Mouse (Mus musculus): Measurements from ENCODE around the gene Reep6. TPM values are rescaled to one million over a fixed set of nuclear protein-coding genes. Genes with fewer than 3 reads are reported as not detected.
"Not testable (repeated sequence)": the region's sequence is repeated elsewhere in the genome, so short reads cannot be mapped to it uniquely, and the experiment has no call there.

Reep6 gene
- polyA plus RNA-seq, 2 experiments from 2014 or later, result 0.51 TPM; not detected in 1

DNA sequence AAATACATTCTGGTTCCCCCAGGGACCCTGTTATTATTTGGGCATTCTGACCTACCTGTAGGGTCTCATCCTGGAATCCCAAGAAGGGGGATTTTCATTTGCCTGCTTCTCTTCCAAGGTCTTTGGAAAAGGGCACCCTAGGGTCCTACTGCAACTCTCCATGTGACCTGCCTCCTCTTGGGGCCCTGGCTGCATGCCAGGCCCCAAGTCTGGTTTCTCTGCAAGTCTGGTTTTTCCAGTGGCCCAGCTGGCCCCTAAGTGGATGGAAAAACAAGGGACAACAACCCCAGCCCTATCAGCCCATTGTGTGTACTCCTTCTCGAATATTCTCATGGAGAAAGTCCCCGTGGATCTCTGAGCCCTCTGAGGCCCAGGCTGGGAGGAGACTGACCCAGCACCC lies 1.1 kb downstream of the Reep6 start:
- no peak for ATAC-seq

GRCm38 (mm10) chr10:80331636-80332524 lies 2.1 kb downstream of the Reep6 start:
- ATAC-seq, result no peak

DNA sequence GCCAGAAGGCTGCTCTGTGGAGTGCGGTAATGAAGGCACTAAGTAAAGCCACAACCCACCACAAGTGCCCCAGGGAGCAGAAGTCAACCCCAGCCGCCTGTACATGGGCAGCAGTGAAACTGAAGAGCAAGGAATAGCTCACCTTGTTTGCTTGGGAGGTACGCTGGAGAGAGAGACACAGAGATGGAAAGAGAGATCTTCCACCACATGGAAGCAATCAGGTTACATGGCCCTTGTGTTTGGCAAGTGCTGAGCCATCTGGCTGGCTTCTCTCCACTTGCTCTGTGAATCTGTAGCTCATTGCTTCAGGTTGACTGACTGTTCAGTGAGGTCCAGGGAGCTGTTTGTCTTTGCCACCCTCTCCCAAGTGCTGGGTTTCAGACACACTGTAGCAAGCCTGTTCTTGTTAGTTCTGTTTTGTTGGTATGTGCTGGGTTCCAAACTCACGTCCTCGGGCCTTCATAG lies 2.8 kb downstream of the Reep6 start:
- no peak for ATAC-seq

DNA sequence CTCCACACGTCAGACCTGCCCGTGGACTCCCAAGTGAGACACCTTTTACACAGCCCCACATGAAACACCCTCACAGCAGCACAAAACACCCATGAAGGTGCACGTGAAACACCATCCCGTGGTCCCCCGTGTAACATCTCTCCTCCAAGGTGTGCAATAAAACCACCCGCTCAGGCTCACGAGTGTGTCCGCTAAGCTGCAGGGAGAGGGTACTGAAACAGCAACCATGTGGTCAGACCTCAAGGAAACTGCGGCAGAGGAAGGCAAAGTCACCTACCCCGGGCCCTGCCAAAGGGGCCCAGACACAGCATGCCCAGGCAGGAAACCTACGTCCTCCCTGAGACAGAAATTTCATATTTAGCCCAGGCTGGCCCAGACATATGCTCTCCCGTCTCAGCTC lies 6.5 kb downstream of the Reep6 start:
- no peak for ATAC-seq

DNA sequence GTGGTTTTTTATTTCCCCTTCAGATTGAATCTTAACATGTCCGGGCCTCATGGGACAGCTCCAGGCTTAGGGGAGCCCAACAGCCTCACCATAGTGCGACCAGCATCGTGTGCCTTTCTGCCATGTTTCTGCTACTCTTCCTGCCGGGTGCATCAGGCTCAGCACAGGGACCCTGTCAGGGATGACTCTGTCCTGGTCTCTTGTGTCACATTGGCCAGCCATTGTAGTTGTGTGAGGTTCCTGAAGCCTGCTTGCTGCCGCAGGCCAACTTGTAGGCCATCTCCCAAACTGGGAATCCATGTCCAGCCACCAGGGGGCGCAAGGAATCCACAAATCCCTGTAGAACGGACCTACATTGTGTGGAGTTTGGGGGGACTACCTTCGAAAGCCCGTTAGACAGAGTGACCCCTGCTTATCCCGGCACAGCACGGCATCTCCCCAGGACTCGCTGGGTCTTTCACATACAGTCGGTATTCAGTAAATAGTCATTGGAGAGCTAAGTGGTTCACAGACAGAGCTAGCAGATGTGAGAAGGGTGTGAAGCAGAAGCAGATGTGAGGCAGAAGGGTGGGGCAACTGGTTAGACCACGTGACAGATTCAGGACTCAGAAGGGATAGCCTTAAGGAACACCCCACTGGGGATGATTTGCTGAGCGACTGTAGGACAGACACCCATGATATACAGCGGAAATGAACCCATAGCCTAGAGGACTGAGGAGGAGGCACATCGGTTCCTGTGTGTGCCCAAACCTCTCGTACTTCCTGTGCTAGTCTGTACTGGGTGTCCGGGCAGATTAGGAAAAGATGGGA lies 10.4 kb downstream of the Reep6 start:
- peak; percentile 46 for ATAC-seq

GRCm38 (mm10) chr10:80341026-80341425 lies 11.3 kb downstream of the Reep6 start:
- ATAC-seq, result no peak

DNA sequence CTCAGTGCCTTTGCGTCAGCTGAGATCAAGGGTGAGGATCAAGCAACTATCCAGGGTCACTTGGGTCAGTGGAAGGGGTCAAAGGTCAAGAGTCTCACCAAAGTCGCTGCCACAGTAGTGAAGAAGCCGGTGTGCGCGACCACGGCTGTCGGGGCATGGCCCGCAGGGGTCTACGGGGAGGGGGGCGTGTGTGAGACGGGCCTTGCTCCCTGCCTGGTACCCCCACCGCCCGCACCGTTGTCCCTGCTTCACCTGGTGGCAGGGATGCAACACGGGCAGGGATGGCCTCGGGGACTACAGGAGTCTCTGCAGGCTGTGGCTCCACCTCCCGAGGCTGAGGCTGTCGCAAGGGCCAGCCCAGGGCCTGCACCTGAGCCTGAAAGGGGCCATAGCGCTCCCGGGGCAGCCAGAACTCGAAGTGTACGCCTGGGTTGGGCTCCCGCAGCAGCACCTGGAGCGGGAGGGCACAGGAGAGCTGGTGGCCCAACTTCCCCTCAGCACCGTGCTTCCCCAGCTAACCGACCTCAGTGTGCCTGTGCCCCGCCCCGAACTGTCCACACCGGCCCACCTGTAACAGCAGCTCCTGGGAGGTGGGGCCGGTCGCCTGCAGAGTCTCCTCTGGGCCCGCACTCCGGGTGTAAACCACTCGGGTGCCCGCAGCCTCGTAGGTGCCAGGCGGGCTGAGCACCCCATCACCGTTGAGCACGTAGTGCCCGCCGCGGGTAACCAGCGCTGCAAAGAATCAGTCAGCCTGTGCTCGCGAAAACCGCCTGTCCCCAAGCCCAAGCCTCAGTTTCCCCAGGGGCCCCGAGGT lies 11.9 kb downstream of the Reep6 start:
- ATAC-seq, result no peak

GRCm38 (mm10) chr10:80342305-80342748 lies 12.6 kb downstream of the Reep6 start:
- ATAC-seq, result no peak

- ATAC-seq, result peak; percentile 63
Observed at GRCm38 (mm10) chr10:80342749-80343424, 13.1 kb downstream of the Reep6 start.

- no peak for ATAC-seq
Observed at GRCm38 (mm10) chr10:80343425-80343895, 13.7 kb downstream of the Reep6 start.

- ATAC-seq, result no peak
Observed at GRCm38 (mm10) chr10:80344131-80344661, 14.4 kb downstream of the Reep6 start.

DNA sequence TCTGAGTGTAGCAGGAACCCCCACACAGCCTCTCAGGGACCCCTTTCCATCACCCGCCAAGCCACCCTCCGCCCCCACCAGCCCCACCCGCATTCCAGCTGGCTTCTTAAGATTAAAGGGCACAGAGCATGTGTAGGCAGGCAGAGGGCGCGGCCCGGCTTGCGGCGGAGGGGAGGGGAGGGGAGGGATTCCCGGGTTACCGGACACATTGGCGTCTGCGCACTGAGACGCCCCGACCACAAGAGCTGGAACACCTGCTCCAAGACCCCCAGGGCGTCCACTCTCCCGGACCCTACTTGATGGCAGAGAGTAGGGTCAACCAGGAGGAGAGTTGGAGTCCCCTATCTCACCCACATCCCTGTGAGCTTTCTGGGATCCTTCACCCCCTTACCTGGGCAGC lies 15.4 kb downstream of the Reep6 start:
- ATAC-seq, result no peak

GRCm38 (mm10) chr10:80345929-80346328 lies 16.2 kb downstream of the Reep6 start:
- not testable (repeated sequence) for ATAC-seq

GRCm38 (mm10) chr10:80347514-80347967 lies 17.8 kb downstream of the Reep6 start:
- no peak for ATAC-seq

- ATAC-seq, result peak; percentile 67
Observed at GRCm38 (mm10) chr10:80348244-80348781, 18.6 kb downstream of the Reep6 start, which contains the start of gene Adamtsl5. Gene Adamtsl5 (minus strand): TSS chr10:80348412.

GRCm38 (mm10) chr10:80348981-80349380 lies 19.2 kb downstream of the Reep6 start:
- ATAC-seq, result no peak

GRCm38 (mm10) chr10:80350292-80350691 lies 20.5 kb downstream of the Reep6 start:
- peak; percentile 78 for ATAC-seq

GRCm38 (mm10) chr10:80351896-80352295 lies 22.1 kb downstream of the Reep6 start:
- ATAC-seq, result no peak

DNA sequence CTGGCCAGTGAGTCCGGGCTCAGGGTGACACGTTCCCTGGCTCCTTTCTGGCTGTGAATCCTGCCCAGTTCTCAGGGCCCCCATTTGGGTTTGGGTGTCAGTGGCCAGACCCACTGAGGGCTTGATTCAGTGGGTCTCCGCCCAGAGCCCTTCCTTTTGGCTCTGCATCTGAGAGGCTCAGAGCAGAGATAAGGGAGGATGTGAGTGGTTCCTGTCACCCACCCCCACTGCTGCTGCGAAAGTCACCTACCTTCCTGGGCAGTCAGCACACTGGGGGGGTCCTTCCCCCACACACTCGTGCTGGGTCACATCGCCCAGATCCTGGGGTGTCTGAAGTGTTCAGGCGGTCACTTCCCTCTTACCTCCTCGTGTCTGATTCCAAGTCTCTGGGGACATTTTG lies 23.0 kb downstream of the Reep6 start:
- no peak for ATAC-seq

GRCm38 (mm10) chr10:80355431-80355830 lies 25.7 kb downstream of the Reep6 start:
- no peak for ATAC-seq
